Mouse (Mus musculus) kidney, embryonic 15.5 days (tissue): Measurements from ENCODE around the gene Coq8b. TPM values are rescaled to one million over a fixed set of nuclear protein-coding genes. Genes with fewer than 3 reads are reported as not detected.

Source experiments
- ATAC-seq: fragments of 200-750 bp; cut with Nextera tagmentation; replicated peaks from 2 replicates; pipeline ENCODE4 v1.8.0; 2017; ENCODE audit warnings: moderate TSS enrichment; ENCODE audit not compliant: low FRiP score
- H3K27ac ChIP-seq: fragments of 300-500 bp; sonication (generic); 2 replicates; pipeline ENCODE4 v1.5.1; 2015; ENCODE audit warnings: mild to moderate bottlenecking, inconsistent platforms
- H3K27me3 ChIP-seq: fragments of 300-500 bp; sonication (generic); 2 replicates; pipeline ENCODE4 v1.6.1; 2015; ENCODE audit warnings: inconsistent platforms
- H3K36me3 ChIP-seq: fragments of 300-500 bp; sonication (generic); 2 replicates; pipeline ENCODE4 v1.6.1; 2015; ENCODE audit warnings: inconsistent platforms
- H3K4me1 ChIP-seq: fragments of 300-500 bp; sonication (generic); 2 replicates; pipeline ENCODE4 v1.6.1; 2015; ENCODE audit warnings: inconsistent platforms
- H3K4me2 ChIP-seq: fragments of 300-500 bp; sonication (generic); 2 replicates; pipeline ENCODE4 v1.6.1; 2015; ENCODE audit warnings: moderate library complexity, mild to moderate bottlenecking, inconsistent platforms
- H3K4me3 ChIP-seq: fragments of 300-500 bp; sonication (generic); replicated peaks from 2 replicates; pipeline ENCODE4 v1.5.1; 2015; ENCODE audit warnings: mild to moderate bottlenecking, inconsistent platforms
- H3K9ac ChIP-seq: fragments of 300-500 bp; sonication (generic); 2 replicates; pipeline ENCODE4 v1.6.1; 2015; ENCODE audit warnings: mild to moderate bottlenecking, inconsistent platforms
- H3K9me3 ChIP-seq: fragments of 300-500 bp; sonication (generic); replicated peaks from 2 replicates; pipeline ENCODE4 v1.6.1; 2016; ENCODE audit warnings: inconsistent platforms
- WGBS: fragments of 180-500 bp; shearing (Covaris S2); methylation state at CpG from one replicate; pipeline ENCODE4 v1.1.7; 2015; ENCODE audit warnings: mixed read lengths; 5-methylcytosine and 5-hydroxymethylcytosine counted together
- polyA plus RNA-seq: library from polyadenylated mRNA; unstranded; fragments of >200 nt; fragmentation: Nextera tagmentation; extraction: Ambion mirVana; gene quantifications from 2 replicates; pipeline ENCODE4 v1.2.1, GENCODE M21; 2015

Gene Coq8b
- polyA plus RNA-seq, 1 experiment from 2014 or later = 23.1 TPM

- Histone ChIP-seq H3K9me3 (no peaks in the 10 kb centered on the region), H3K4me2 (no peak overlapping the region), H3K36me3 (peaks cover 83% of the 10 kb centered on the region), H3K27ac (no peak overlapping the region), H3K4me1 (peaks cover 17% of the 10 kb centered on the region), H3K27me3 (no peaks in the 10 kb centered on the region), H3K4me3 (no peak overlapping the region), H3K9ac (no peak overlapping the region)
- 91% methylated on average over 3 of the region's 3 CpGs for WGBS
- ATAC-seq = no peak
Measured at GRCm38 (mm10) chr7:27277191-27277590, 44.4 kb downstream of the Coq8b start.

- Histone ChIP-seq H3K27me3 (no peaks in the 10 kb centered on the region), H3K4me2 (no peak overlapping the region), H3K36me3 (peaks cover 47% of the 10 kb centered on the region), H3K27ac (peak overlapping the region; percentile 85), H3K9me3 (no peaks in the 10 kb centered on the region), H3K4me3 (no peak overlapping the region), H3K4me1 (peaks cover 30% of the 10 kb centered on the region), H3K9ac (no peak overlapping the region)
- peak; percentile 38 for ATAC-seq
- 56% methylated on average over 13 of the region's 13 CpGs for WGBS
Measured at GRCm38 (mm10) chr7:27281717-27282116, 48.9 kb downstream of the Coq8b start.

GRCm38 (mm10) chr7:27282225-27282624, 49.4 kb downstream of the Coq8b start:
- Histone ChIP-seq H3K27me3 (no peaks in the 10 kb centered on the region), H3K9ac (no peak overlapping the region), H3K4me3 (no peak overlapping the region), H3K27ac (peak overlapping the region; percentile 85), H3K4me2 (no peak overlapping the region), H3K9me3 (no peaks in the 10 kb centered on the region), H3K4me1 (peaks cover 30% of the 10 kb centered on the region), H3K36me3 (peaks cover 42% of the 10 kb centered on the region)
- WGBS = 36% methylated on average over 4 of the region's 4 CpGs
- peak; percentile 49 for ATAC-seq

GRCm38 (mm10) chr7:27284865-27285697, 52.3 kb downstream of the Coq8b start:
- peak overlapping the region; percentile 20 for H3K4me3 ChIP-seq
- WGBS = under 1% methylated on average over 28 of the region's 28 CpGs

GRCm38 (mm10) chr7:27285698-27286066, 52.9 kb downstream of the Coq8b start:
- WGBS = 6% methylated on average over 8 of the region's 8 CpGs
- no peaks in the 10 kb centered on the region for H3K9me3 ChIP-seq
- H3K9ac ChIP-seq = no peak overlapping the region
- peaks cover 27% of the 10 kb centered on the region for H3K4me1 ChIP-seq
- H3K36me3 ChIP-seq = peaks cover 11% of the 10 kb centered on the region
- H3K4me3 ChIP-seq = peak overlapping the region; percentile 20; the same call in 1 of the 2 replicates
- peak overlapping the region; percentile 52 for H3K4me2 ChIP-seq
- H3K27ac ChIP-seq = no peak overlapping the region
- ATAC-seq = peak; percentile 73; the same call in 1 of the 2 replicates
- H3K27me3 ChIP-seq = no peaks in the 10 kb centered on the region

More at GRCm38 (mm10) chr7:27284865-27285697, 52.3 kb downstream of the Coq8b start:
- Histone ChIP-seq H3K4me1 (peaks cover 30% of the 10 kb centered on the region), H3K36me3 (peaks cover 15% of the 10 kb centered on the region), H3K27me3 (no peaks in the 10 kb centered on the region), H3K27ac (peak overlapping the region; percentile 22; the same call in 1 of the 2 replicates), H3K9me3 (no peaks in the 10 kb centered on the region), H3K9ac (no peak overlapping the region), H3K4me2 (peak overlapping the region; percentile 52)
- peak; percentile 54 for ATAC-seq

GRCm38 (mm10) chr7:27288732-27289131, 55.9 kb downstream of the Coq8b start:
- Histone ChIP-seq H3K9me3 (no peaks in the 10 kb centered on the region), H3K36me3 (no peaks in the 10 kb centered on the region), H3K27me3 (no peaks in the 10 kb centered on the region), H3K9ac (no peak overlapping the region), H3K4me2 (no peak overlapping the region), H3K27ac (no peak overlapping the region), H3K4me1 (peaks cover 12% of the 10 kb centered on the region), H3K4me3 (no peak overlapping the region)
- 83% methylated on average over 7 of the region's 7 CpGs for WGBS
- ATAC-seq = no peak

- Histone ChIP-seq H3K4me3 (no peak overlapping the region), H3K27ac (no peak overlapping the region), H3K9ac (no peak overlapping the region), H3K9me3 (no peaks in the 10 kb centered on the region), H3K27me3 (no peaks in the 10 kb centered on the region), H3K4me2 (no peak overlapping the region), H3K36me3 (no peaks in the 10 kb centered on the region), H3K4me1 (peaks cover 1% of the 10 kb centered on the region)
- no peak for ATAC-seq
- WGBS = 62% methylated on average over 2 of the region's 2 CpGs
Measured at GRCm38 (mm10) chr7:27290555-27290954, 57.7 kb downstream of the Coq8b start.

- no peak overlapping the region for H3K27ac ChIP-seq
- H3K36me3 ChIP-seq = no peaks in the 10 kb centered on the region
- no peaks in the 10 kb centered on the region for H3K4me1 ChIP-seq
- H3K27me3 ChIP-seq = no peaks in the 10 kb centered on the region
- H3K4me2 ChIP-seq = no peak overlapping the region
- no peaks in the 10 kb centered on the region for H3K9me3 ChIP-seq
- no peak for ATAC-seq
- H3K4me3 ChIP-seq = no peak overlapping the region
- H3K9ac ChIP-seq = no peak overlapping the region
- WGBS = 48% methylated on average over 12 of the region's 12 CpGs
Measured at GRCm38 (mm10) chr7:27291795-27292466, 59.1 kb downstream of the Coq8b start.

- Histone ChIP-seq H3K4me2 (no peak overlapping the region), H3K27ac (no peak overlapping the region), H3K36me3 (no peaks in the 10 kb centered on the region), H3K9ac (no peak overlapping the region), H3K27me3 (no peaks in the 10 kb centered on the region), H3K9me3 (no peaks in the 10 kb centered on the region), H3K4me3 (no peak overlapping the region), H3K4me1 (no peaks in the 10 kb centered on the region)
- 77% methylated on average over 4 of the region's 4 CpGs for WGBS
- ATAC-seq = no peak
Measured at GRCm38 (mm10) chr7:27295956-27296355, 63.1 kb downstream of the Coq8b start.

- H3K36me3 ChIP-seq = no peaks in the 10 kb centered on the region
- WGBS = 91% methylated on average over 4 of the region's 4 CpGs
- no peak for ATAC-seq
- no peaks in the 10 kb centered on the region for H3K4me1 ChIP-seq
- H3K4me2 ChIP-seq = no peak overlapping the region
- H3K4me3 ChIP-seq = no peak overlapping the region
- H3K27ac ChIP-seq = no peak overlapping the region
- no peaks in the 10 kb centered on the region for H3K9me3 ChIP-seq
- no peaks in the 10 kb centered on the region for H3K27me3 ChIP-seq
- no peak overlapping the region for H3K9ac ChIP-seq
Measured at GRCm38 (mm10) chr7:27296518-27296917, 63.7 kb downstream of the Coq8b start.

- Histone ChIP-seq H3K4me1 (0 out of 2 replicates have a peak, but pooled peaks cover 3% of the 10 kb centered on the region), H3K36me3 (no peaks in the 10 kb centered on the region), H3K9ac (no peak overlapping the region), H3K27me3 (no peaks in the 10 kb centered on the region; the same call in 1 of the 2 replicates), H3K4me2 (no peak overlapping the region), H3K9me3 (no peaks in the 10 kb centered on the region), H3K27ac (no peak overlapping the region), H3K4me3 (no peak overlapping the region)
- no peak for ATAC-seq
- 73% methylated on average over 16 of the region's 16 CpGs for WGBS
Measured at GRCm38 (mm10) chr7:27298033-27298610, 65.3 kb downstream of the Coq8b start.

- WGBS = 82% methylated on average over 6 of the region's 6 CpGs
- Histone ChIP-seq H3K27me3 (no peaks in the 10 kb centered on the region; the same call in 1 of the 2 replicates), H3K4me1 (0 out of 2 replicates have a peak, but pooled peaks cover 3% of the 10 kb centered on the region), H3K9me3 (no peaks in the 10 kb centered on the region), H3K4me3 (no peak overlapping the region), H3K27ac (no peak overlapping the region), H3K9ac (no peak overlapping the region), H3K4me2 (no peak overlapping the region), H3K36me3 (no peaks in the 10 kb centered on the region)
- no peak for ATAC-seq
Measured at GRCm38 (mm10) chr7:27298816-27299215, 66.0 kb downstream of the Coq8b start.
